Mouse (Mus musculus): ENCODE measurements at regions not wholly inside any gene's neighbourhood (a gene's known extent, or its start where the extent isn't known, plus 50 kb on each side); places are given as distances from the start of the nearest gene placed in this dataset.

GRCm38 (mm10) chr7:68945886-68946863 is 197.1 kb upstream of the Arrdc4 start:
- DNase-seq (ENCODE audit: low spot score), result no peak

DNA sequence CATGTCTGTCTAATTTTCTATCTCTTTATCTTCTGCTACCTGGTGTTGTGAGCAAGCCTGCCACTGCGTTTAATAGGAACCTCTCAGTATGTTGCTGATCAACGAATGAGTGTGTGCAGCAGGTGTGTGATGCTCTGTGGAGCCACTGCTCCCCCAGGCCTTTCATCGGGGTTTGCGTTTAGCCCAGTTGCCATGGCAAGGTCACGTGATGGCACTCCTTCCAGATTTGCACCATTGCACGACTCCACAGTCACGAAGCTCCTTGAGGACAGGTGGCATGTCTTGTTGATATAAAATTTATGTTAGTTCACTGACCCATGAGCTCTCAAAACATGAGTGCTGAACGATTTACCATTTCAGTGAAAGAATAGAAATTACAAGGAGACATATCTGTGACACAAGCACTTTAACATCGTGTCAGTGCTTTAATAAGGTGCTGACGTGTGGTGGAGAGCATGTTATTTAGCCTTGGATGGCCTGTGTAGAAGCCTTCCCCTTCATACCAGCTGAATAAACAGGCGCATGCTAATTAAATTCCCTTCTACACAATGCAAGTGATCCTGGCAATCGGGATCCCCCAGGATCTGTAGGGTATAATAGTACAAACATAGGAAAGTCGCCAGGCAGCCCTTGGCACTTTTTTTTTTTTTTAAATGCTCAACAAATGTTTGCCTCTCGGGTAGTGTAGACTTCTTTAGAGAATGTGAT is 181.7 kb upstream of the Arrdc4 start:
- DNase-seq (ENCODE audit: low spot score), result no peak

GRCm38 (mm10) chr7:68929669-68930068 is 180.6 kb upstream of the Arrdc4 start:
- no peak for DNase-seq (ENCODE audit: low spot score)

- DNase-seq (ENCODE audit: low spot score), result no peak
Measured at GRCm38 (mm10) chr7:68925640-68926039, 176.6 kb upstream of the Arrdc4 start.

DNA sequence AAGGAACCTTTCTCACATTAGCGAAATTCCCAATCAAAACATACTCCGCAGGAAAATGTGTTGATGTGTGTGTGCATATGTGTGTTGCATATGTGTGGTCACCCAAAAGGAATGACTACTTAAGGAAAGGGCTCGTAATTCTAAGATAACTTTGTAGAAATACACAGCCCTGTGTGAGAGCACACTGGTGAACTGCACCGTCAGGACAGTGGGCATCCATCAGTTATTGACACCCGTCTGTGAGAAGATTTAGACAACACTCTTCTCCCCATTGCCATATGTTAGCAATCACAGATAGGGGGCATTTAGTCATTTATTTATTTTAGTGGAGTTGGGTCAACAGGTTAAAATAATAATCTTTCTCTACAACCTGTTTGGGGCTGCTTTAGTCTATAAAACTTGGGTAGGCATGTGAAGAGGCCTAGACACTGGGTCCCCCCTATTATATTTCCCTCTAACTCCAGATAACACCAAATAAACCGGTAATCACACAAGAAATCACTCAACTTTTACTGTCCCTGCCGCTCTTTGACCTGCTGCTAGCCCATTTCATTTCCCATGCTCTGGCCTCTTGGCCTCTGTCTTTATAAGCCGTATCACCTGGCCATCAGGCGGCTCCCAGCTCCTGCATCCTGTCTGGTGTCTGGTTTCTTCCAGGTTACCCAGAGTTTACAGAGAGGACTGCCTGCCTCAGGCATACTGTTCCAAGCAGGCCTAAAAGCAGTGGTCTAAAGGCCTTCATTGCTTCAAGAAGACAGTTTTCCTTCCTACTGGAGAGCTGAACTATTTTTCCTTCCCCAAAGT is 169.8 kb upstream of the Arrdc4 start:
- DNase-seq (ENCODE audit: low spot score), result no peak

- DNase-seq (ENCODE audit: low spot score), result no peak
Measured at GRCm38 (mm10) chr7:68917876-68918200, 168.8 kb upstream of the Arrdc4 start.

- no peak for DNase-seq (ENCODE audit: low spot score)
Measured at GRCm38 (mm10) chr7:68917137-68917875, 168.3 kb upstream of the Arrdc4 start.

DNA sequence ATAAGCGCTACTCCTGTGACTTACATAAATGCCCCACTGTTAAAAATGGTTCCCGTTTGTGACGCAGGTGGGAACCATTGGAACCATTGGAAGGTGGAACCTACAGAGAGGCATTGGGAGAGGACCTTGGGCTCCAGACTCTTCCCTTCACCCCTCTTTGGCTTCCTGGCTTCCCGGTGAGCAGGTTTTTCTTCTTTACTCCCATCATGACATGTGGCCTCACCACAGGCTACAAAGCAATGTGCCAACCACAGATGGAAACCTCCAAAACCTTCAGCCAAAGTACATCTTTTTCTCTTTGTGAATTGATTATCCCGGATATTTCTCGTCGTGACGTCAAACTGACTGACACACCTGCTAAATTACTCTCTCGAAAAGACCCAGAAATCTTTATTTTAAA is 166.9 kb upstream of the Arrdc4 start:
- no peak for DNase-seq (ENCODE audit: low spot score)

DNA sequence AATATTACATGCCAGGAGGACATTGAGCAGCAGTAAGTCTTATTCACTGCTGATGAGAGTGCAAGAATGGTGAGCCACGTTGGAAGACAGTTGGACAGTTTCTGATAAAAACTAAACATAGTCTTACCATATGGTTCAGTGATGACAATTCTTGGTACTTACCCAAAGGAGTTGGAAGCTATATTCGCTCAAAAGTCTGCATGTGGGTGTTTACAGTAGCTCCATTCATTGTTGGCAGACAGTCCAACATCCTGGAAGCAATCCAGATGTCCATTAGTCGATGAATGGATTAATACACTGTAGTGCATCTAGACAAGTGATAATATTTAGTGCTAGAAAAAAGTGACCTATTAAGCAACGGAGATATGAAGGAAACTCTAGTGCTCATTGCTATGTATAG is 165.3 kb upstream of the Arrdc4 start:
- peak; percentile 57 for DNase-seq (ENCODE audit: low spot score)

GRCm38 (mm10) chr7:68911989-68912655 is 163.1 kb upstream of the Arrdc4 start:
- DNase-seq (ENCODE audit: low spot score), result no peak

DNA sequence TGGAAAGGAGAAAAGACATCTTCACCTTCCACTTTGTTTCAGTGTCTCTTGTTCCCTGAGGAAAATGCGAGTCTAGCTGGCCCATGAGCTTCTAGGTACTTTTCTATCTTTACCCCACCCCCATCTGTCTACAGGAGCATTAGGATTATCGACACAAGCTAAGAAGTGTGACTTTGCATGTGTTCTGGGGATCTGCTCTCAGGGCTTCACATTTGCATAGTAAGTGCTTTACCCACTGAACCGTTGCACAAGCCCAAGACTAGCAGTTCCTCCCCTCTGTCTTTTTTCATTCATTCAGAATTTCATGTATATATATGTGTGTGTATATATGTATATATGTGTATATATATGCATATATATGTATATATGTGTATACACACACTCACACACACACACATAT is 162.5 kb upstream of the Arrdc4 start:
- no peak for DNase-seq (ENCODE audit: low spot score)

- no peak for DNase-seq (ENCODE audit: low spot score)
Measured at GRCm38 (mm10) chr7:68909694-68910093, 160.7 kb upstream of the Arrdc4 start.

GRCm38 (mm10) chr7:68908401-68908834 is 159.4 kb upstream of the Arrdc4 start:
- peak; percentile 16 for DNase-seq (ENCODE audit: low spot score)

GRCm38 (mm10) chr7:68907867-68908266 is 158.8 kb upstream of the Arrdc4 start:
- DNase-seq (ENCODE audit: low spot score), result no peak

DNA sequence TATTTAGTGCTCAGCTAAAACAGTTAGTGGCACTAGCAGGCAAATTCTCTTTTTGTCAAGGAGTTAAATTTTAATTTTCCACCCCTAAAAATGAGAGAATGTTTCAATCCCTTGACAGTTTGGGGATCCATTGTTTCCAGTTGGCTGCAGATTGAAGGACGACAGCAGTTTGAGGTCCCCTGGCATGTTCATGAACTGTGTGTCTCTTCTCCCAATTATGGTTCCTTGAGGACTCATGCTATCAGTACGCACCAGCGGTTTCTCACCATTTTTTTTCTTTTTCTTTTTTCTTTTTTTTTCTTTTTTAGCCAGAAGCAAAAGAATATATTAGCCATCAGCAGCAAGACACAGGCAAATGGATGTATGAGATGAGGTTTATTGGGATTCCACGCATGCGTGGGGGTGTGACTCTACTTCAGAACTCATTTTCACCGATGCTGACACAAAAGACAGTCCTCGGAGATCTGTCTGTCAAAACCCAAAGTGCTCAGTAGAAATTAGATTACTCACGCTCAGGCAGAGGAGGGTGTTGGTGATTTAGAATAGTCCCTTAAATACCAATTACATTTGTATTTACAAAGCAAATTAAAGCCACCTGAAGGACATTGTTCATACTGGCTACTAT is 157.8 kb upstream of the Arrdc4 start:
- no peak for DNase-seq (ENCODE audit: low spot score)

DNA sequence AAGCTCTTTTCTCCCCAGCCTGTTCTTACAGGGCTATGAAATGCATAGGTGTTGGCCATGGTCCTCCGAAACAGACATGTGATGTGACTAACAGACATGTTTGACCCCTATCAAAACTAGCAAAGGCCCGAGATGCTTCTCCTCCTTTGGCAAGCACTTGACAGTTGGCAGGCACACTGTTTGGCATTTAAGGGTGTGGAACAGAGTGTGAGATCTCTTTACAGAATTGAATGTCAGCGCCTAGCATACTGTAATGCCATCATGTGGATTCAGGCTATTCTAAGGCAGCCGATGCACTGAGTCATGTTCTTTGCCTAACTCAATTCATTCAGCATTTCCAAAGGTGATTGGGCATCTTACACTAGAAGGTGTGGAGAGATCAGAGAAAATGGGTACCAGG is 156.8 kb upstream of the Arrdc4 start:
- no peak for DNase-seq (ENCODE audit: low spot score)

DNA sequence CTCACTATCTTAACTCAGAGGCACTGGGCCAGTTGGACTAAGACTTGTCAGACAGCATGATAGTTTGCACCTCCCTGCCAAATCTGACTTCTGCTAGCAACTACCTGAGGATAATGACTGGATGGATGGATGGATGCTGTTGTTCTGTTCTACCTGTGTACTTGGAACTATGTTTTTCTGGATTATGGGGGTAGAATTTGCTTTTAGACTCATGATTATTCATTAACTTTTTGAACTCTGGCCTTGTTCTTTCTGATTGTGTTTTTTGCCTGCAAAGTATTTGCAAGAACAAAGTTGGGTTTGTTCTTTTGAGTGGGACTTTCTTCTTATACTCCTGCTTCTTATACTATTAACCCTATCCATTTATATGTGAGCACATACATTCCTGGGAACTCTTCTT is 137.1 kb upstream of the Arrdc4 start:
- DNase-seq (ENCODE audit: low spot score), result no peak

DNA sequence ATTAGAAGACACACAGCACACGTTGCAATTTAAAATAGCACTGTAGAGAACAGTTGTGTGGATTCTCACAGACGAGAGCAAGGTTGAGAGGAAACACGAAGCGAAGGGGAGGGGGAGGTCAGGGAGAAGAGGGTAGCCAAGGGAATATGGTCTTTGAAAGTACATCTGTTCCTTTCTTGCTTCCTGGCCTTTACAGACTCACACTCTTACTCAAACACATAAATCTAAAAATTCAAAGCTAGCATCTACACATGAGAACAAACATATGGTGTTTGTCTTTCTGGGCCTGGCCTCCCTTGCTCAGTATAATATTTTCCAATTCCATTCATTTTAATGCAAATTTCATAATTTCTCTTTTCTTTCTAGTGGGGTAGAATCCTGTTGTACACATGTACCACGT is 124.0 kb upstream of the Arrdc4 start:
- DNase-seq (ENCODE audit: low spot score), result no peak

DNA sequence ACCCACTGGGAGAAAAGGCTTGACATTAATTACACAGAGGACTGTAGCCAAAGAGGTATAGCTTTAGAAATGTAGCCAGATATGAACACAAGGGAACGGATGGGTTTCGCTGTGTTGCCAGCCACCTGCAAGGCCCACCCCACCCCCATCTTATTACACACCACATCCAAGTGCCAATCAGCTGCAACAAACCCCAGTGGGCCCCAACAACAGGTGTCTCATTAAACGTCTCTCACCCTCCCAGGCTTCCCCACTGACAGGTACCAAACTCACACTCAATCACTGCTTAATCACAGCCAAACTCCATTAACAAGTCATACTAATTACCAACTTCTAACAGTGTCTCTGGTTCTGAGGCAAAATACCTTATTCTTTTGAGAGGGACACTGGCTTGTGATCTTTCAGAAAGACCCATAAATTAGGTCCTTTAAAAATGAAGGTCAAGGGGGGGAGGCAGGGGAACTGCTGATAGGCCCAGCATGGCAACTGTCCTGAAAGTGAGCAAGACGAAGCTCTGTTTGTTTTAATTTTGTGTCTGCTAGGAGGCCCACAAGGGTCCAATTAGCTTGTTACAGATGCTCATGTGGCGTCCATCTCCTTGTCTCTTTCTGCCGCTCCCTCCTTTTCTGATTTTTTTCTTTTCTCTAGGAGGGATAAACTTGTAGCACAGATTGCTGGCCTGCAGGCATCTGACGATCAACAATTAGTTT is 115.4 kb upstream of the Arrdc4 start:
- no peak for DNase-seq (ENCODE audit: low spot score)
